Mouse (Mus musculus) forebrain, embryonic 13.5 days (tissue): ENCODE results near the gene Sorl1. TPM values are rescaled to one million over a fixed set of nuclear protein-coding genes. Genes with fewer than 3 reads are reported as not detected.
"Not testable (repeated sequence)": the region's sequence is repeated elsewhere in the genome, so short reads cannot be mapped to it uniquely, and the experiment has no call there.

Experiments used
- ATAC-seq: fragments of 200-750 bp; cut with Nextera tagmentation; 2 replicates; pipeline ENCODE4 v1.8.0; 2017
- H3K27ac ChIP-seq: fragments of 300-500 bp; sonication (generic); 2 replicates; pipeline ENCODE4 v1.5.1; 2015; ENCODE audit warnings: inconsistent platforms, mild to moderate bottlenecking, moderate library complexity
- H3K27me3 ChIP-seq: fragments of 300-500 bp; sonication (generic); 2 replicates; pipeline ENCODE4 v1.6.1; 2015; ENCODE audit warnings: mild to moderate bottlenecking, inconsistent platforms
- H3K36me3 ChIP-seq: fragments of 300-500 bp; sonication (generic); 2 replicates; pipeline ENCODE4 v1.6.1; 2015; ENCODE audit warnings: mild to moderate bottlenecking, inconsistent platforms; ENCODE audit not compliant: poor library complexity, severe bottlenecking
- H3K4me1 ChIP-seq: fragments of 300-500 bp; sonication (generic); 2 replicates; pipeline ENCODE4 v1.6.1; 2015; ENCODE audit warnings: inconsistent platforms
- H3K4me2 ChIP-seq: fragments of 300-500 bp; sonication (generic); 2 replicates; pipeline ENCODE4 v1.6.1; 2015; ENCODE audit warnings: inconsistent platforms, mild to moderate bottlenecking, moderate library complexity
- H3K4me3 ChIP-seq: fragments of 300-500 bp; sonication (generic); 2 replicates; pipeline ENCODE4 v1.5.1; 2015; ENCODE audit warnings: mild to moderate bottlenecking, inconsistent platforms
- H3K9ac ChIP-seq: fragments of 300-500 bp; sonication (generic); 2 replicates; pipeline ENCODE4 v1.6.1; 2015; ENCODE audit warnings: mild to moderate bottlenecking, inconsistent platforms
- H3K9me3 ChIP-seq: fragments of 300-500 bp; sonication (generic); replicated peaks from 2 replicates; pipeline ENCODE4 v1.6.1; 2016; ENCODE audit warnings: inconsistent platforms
- whole genome bisulfite sequencing: fragments of 180-500 bp; shearing (Covaris S2); methylation state at CpG from one replicate; pipeline ENCODE4 v1.1.7; 2015; 5-methylcytosine and 5-hydroxymethylcytosine counted together
- polyA plus RNA-seq: library from polyadenylated mRNA; unstranded; fragments of >200 nt; fragmentation: Nextera tagmentation; extraction: Ambion mirVana; gene quantifications from 2 replicates; pipeline ENCODE4 v1.2.1, GENCODE M21; 2015

Gene Sorl1
- polyA plus RNA-seq, 1 experiment from 2014 or later: 11.5 TPM

DNA sequence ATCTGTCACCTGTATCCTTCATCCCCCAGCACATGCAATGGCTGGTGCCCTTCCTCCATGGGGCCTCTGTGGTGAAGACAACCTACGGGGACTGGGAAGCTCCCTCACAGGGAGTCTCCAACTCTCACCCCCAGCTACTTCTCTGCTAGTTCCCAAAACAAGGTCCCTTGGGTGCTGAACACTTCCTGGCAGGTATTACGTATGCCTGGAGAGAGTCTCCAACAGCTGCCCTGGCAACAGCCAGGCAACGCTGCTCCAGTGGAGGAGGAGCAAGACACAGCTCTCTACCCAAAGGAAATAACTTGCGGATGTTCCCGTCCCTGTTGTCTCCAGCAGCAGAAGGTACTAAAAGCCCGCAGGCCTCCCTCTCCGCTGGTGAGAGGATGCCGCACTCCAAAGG is 61.8 kb downstream of the Sorl1 start:
- peaks cover 30% of the 10 kb centered on the region for H3K36me3 ChIP-seq
- no peaks in the 10 kb centered on the region for H3K27me3 ChIP-seq
- 91% methylated on average over 8 of the region's 8 CpGs for WGBS
- no peak overlapping the region for H3K27ac ChIP-seq
- H3K4me2 ChIP-seq: no peak overlapping the region
- no peaks in the 10 kb centered on the region for H3K9me3 ChIP-seq
- no peak for ATAC-seq
- no peak overlapping the region for H3K4me3 ChIP-seq
- no peak overlapping the region for H3K9ac ChIP-seq
- no peaks in the 10 kb centered on the region for H3K4me1 ChIP-seq

DNA sequence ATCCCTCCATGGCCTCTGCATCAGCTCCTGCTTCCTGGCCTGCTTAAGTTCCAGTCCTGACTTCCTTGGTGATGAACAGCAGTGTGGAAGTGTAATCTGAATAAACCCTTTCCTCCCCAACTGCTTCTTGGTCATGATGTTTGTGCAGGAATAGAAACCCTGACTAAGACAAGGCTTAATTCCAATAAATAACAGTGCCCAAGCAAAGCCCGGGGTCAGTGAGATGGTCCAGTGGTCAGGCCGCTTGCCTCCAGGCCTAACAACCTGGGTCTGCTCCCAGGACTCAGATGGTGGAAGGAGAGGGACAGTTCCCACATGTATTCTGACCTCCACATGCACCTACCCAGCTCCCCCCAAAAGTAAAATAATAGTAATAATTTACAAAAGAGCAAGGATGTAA is 65.1 kb downstream of the Sorl1 start:
- 94% methylated on average over 2 of the region's 2 CpGs for WGBS
- Histone ChIP-seq H3K36me3 (peaks cover 25% of the 10 kb centered on the region), H3K4me1 (peaks cover 17% of the 10 kb centered on the region)
- not testable (repeated sequence) for H3K27ac ChIP-seq, H3K9me3 ChIP-seq, H3K4me3 ChIP-seq, H3K27me3 ChIP-seq, ATAC-seq, H3K9ac ChIP-seq, H3K4me2 ChIP-seq

DNA sequence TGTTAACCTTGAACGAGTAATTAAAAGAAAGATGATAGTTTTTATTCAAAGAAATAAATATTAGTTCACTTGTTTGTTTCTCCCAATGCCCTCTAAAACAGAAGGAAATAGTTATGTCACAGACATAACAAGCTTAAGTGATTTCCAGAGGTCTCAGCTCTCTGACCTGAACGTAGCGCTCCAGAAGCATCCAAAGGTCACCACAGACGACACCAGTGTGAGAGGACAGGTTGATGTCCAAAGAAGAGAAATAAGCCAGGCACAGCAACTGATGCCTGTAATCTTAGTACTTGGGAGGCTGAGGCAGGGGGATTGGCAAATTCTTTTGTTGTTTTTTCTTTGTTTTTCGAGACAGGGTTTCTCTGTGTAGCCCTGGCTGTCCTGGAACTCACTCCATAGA is 67.5 kb downstream of the Sorl1 start:
- no peak overlapping the region for H3K27ac ChIP-seq
- ATAC-seq: no peak
- peaks cover 31% of the 10 kb centered on the region for H3K4me1 ChIP-seq
- H3K4me2 ChIP-seq: no peak overlapping the region
- H3K27me3 ChIP-seq: peaks cover 16% of the 10 kb centered on the region; the same call in 1 of the 2 replicates
- 90% methylated on average over 5 of the region's 5 CpGs for WGBS
- no peak overlapping the region for H3K4me3 ChIP-seq
- no peaks in the 10 kb centered on the region for H3K9me3 ChIP-seq
- H3K36me3 ChIP-seq: 0 out of 2 replicates have a peak, but pooled peaks cover 7% of the 10 kb centered on the region
- no peak overlapping the region for H3K9ac ChIP-seq

DNA sequence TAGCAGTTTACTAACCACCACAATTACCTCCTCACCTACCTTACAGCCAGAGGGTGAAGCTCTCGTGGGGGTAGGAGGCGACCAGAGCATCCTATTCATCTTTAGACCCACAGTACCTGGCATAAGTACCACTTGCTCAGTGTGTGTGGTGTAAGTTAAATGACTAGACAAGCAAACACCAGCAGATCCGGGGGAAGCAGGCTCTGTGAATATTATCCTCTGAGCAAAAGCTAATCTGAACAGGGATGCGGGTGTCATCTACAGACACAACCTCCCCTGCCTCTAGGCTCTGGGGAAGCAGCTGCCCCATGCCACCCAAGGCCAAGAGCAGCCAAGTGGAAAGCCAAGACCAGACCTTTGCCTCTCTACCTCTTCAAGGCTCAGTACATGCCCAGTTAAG is 68.7 kb downstream of the Sorl1 start:
- peaks cover 31% of the 10 kb centered on the region for H3K4me1 ChIP-seq
- peaks cover 13% of the 10 kb centered on the region for H3K36me3 ChIP-seq
- 0 out of 2 replicates have a peak, but pooled peaks cover 3% of the 10 kb centered on the region for H3K9me3 ChIP-seq
- peaks cover 19% of the 10 kb centered on the region; the same call in 1 of the 2 replicates for H3K27me3 ChIP-seq
- H3K27ac ChIP-seq: peak overlapping the region; percentile 90
- no peak overlapping the region for H3K4me2 ChIP-seq
- H3K9ac ChIP-seq: 0 out of 2 replicates have a peak overlapping the region, but pooled peaks have one; percentile 16
- no peak overlapping the region for H3K4me3 ChIP-seq
- ATAC-seq: peak; percentile 54
- WGBS: 84% methylated on average over 4 of the region's 4 CpGs

DNA sequence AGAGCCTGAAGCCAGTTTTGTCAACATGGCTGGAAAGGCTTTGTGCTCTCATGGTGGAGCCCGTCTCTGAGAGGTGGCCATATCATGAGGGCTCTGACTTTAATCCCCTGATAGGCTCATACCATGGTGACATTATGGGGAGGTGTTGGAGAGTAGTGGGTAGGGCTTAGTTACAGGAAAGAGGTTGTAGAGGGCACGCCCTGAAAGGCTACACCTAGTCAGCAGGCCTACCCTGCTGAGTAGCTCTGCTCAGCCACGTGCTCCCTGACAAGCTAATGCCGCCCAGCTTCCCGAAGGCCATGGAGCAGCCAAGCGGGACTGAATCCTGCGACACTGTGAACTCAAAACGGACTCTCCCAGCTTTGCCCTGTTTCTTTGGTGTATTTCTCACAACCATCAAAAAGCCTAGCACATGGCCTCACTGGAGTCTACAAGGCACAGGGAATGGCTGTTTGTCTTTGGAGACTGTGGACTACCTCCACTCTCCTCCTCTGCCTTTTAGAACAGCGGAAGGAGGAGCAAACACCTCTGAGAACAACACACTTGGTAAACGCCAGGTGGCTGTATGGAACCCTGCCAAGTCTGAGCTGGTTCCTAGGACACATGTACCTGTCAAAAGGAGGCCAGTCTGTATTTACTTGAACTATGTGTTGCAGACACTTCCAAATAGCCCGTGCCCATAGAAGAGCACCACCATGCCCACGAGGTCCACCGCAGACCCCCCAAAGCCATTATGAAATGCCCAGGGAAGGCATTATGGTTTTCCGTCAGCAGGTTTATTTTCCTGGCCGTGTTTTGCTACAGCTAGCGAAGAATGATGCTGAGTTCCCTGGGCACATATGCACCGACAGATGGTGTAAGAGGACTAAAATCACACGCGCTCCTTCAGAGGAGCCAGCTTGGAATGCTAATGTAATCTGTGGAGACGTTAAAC is 69.5 kb downstream of the Sorl1 start:
- peak; percentile 91 for ATAC-seq
- peaks cover 31% of the 10 kb centered on the region for H3K4me1 ChIP-seq

DNA sequence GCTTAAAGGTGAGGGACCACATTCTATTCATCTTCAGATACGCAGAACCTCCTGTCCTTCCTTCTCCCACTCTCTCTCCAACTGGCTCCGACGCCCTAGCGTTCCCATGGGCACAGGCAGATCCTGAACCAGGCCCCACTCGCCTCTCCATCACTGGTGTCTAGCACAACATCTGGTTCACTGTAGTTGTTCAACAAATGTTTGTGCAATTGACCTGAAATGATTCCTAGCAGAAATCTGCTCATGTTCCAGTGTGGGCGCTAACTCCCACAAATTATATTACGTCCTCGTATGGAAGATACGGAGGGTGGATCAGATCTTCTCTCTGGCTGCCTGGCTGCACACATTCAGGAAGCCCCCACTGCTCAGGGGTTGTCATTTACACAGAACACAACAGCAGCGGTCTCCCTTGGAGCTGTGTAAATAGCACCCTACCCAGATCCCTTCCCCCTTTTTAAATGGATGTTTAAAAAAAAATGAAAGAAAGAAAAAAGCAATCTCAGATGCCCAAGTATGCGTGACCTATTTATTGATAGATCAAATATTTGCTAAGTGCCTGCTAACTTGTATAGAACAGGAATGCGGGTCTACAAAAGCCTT is 70.4 kb downstream of the Sorl1 start:
- no peak for ATAC-seq
- H3K9ac ChIP-seq: no peak overlapping the region
- peaks cover 31% of the 10 kb centered on the region for H3K4me1 ChIP-seq
- 59% methylated on average over 12 of the region's 12 CpGs for WGBS
- H3K4me3 ChIP-seq: no peak overlapping the region
- peaks cover 19% of the 10 kb centered on the region; the same call in 1 of the 2 replicates for H3K27me3 ChIP-seq
- 0 out of 2 replicates have a peak, but pooled peaks cover 7% of the 10 kb centered on the region for H3K9me3 ChIP-seq
- H3K27ac ChIP-seq: 0 out of 2 replicates have a peak overlapping the region, but pooled peaks have one; percentile 90
- H3K4me2 ChIP-seq: no peak overlapping the region
- H3K36me3 ChIP-seq: peaks cover 23% of the 10 kb centered on the region

More for the DNA sequence above, 69.5 kb downstream of the Sorl1 start:
- peaks cover 19% of the 10 kb centered on the region; the same call in 1 of the 2 replicates for H3K27me3 ChIP-seq
- peak overlapping the region; percentile 90 for H3K27ac ChIP-seq
- 0 out of 2 replicates have a peak overlapping the region, but pooled peaks have one; percentile 9 for H3K4me2 ChIP-seq
- peaks cover 19% of the 10 kb centered on the region for H3K36me3 ChIP-seq
- 57% methylated on average over 20 of the region's 20 CpGs for WGBS
- H3K4me3 ChIP-seq: no peak overlapping the region
- 0 out of 2 replicates have a peak, but pooled peaks cover 7% of the 10 kb centered on the region for H3K9me3 ChIP-seq
- H3K9ac ChIP-seq: 0 out of 2 replicates have a peak overlapping the region, but pooled peaks have one; percentile 16

DNA sequence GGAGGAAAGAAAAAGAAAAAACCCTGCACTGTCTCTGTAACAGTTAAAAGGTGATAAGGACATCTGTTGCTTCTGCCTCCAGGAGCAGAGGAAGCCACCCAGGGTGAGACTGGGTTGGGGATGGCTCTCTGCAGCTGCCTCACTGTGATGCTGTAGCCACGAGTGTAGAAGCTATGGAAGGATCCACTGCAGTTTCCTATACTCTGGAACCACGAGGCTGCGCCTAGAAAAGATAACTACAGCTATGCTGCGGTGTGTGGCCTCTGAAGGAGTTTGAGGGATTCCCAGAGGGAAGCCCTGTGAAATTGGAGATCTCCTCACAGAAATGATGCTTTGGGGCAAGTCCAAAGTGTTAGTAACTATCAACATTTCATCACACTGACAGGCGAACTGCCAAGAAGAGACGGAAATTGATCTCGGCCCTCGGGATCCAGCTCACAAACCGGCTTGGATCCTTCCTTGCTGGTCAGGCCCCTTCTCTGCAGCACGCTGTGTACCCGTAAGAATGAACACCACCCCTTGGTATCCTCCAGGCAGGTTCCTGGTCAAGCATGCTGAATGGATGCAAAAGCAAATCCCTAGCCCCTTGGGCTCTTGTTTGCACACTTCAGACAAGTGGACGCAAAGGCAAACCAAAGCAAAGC is 71.3 kb downstream of the Sorl1 start:
- no peak overlapping the region for H3K4me2 ChIP-seq
- H3K4me3 ChIP-seq: no peak overlapping the region
- no peak overlapping the region for H3K9ac ChIP-seq
- peaks cover 19% of the 10 kb centered on the region; the same call in 1 of the 2 replicates for H3K27me3 ChIP-seq
- no peak for ATAC-seq
- H3K27ac ChIP-seq: no peak overlapping the region
- peaks cover 23% of the 10 kb centered on the region for H3K36me3 ChIP-seq
- peaks cover 39% of the 10 kb centered on the region for H3K4me1 ChIP-seq
- 0 out of 2 replicates have a peak, but pooled peaks cover 7% of the 10 kb centered on the region for H3K9me3 ChIP-seq
- 73% methylated on average over 12 of the region's 12 CpGs for WGBS

DNA sequence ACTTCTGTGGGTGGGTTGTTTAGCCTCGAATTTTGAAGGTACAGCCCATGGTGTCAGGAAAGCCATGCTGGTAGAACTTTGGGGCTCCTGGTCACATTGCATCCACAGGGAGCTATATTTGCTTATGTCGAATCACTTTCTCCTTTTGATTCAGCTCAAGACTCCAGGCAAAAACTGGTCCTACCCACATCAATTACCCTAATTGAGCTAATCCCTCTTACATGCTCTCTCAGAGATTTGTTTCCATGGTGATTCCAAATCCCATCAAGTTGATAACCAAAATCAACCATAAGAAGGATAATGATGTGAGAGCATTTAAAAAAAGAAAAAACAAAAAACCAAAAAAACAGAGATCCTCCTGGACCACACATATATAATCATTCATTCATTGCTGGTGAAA is 75.6 kb downstream of the Sorl1 start:
- H3K27me3 ChIP-seq: peaks cover 23% of the 10 kb centered on the region; the same call in 1 of the 2 replicates
- H3K4me3 ChIP-seq: no peak overlapping the region
- 0 out of 2 replicates have a peak, but pooled peaks cover 7% of the 10 kb centered on the region for H3K9me3 ChIP-seq
- no peak overlapping the region for H3K4me2 ChIP-seq
- H3K27ac ChIP-seq: no peak overlapping the region
- 7% methylated on average over 2 of the region's 2 CpGs for WGBS
- no peak for ATAC-seq
- peaks cover 22% of the 10 kb centered on the region for H3K4me1 ChIP-seq
- H3K36me3 ChIP-seq: peaks cover 39% of the 10 kb centered on the region
- H3K9ac ChIP-seq: no peak overlapping the region

DNA sequence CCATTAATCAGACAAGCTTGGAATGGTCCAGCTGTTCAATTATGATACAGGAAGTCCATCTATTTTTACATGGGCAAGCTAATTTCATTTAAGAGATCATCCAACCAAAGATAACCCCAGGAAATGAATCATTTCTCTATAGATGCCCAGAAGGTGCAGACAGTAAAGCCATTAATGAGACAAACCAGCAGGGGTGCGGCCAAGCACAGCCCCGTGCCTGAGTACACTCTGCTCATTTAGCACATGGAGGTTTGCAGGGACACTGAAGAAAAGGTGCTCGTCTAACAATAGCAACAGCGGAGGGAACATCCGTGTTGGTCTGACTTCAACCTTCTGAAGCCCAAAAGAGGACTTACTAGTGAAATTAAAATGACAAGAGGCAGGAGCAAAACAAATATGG is 76.3 kb downstream of the Sorl1 start:
- Histone ChIP-seq H3K9ac (no peak overlapping the region), H3K9me3 (0 out of 2 replicates have a peak, but pooled peaks cover 7% of the 10 kb centered on the region), H3K27ac (no peak overlapping the region), H3K36me3 (peaks cover 47% of the 10 kb centered on the region), H3K4me3 (no peak overlapping the region), H3K27me3 (peaks cover 24% of the 10 kb centered on the region; the same call in 1 of the 2 replicates), H3K4me1 (peaks cover 14% of the 10 kb centered on the region), H3K4me2 (no peak overlapping the region)
- no peak for ATAC-seq
- 22% methylated on average over 5 of the region's 5 CpGs for whole genome bisulfite sequencing

DNA sequence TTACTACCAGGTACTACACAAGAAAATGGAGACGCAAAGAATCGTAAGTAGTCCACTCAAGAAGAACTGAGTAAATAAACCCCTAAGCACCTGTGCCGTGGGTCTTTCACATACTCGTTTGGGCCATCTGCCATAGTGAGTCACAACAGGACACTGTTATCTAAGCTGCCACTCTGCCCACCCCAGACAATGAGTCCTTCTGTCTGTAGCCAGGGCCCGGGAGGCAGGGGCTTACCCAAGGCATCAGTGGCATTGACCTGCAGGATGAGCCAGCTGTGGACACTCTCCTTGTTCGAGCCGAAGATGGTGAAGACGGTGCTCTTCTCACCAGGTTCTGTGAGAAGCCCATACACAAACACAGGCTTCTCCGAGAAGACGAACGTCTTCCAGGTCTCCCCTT is 77.8 kb downstream of the Sorl1 start:
- peaks cover 54% of the 10 kb centered on the region for H3K36me3 ChIP-seq
- H3K4me1 ChIP-seq: peaks cover 13% of the 10 kb centered on the region
- 0 out of 2 replicates have a peak, but pooled peaks cover 17% of the 10 kb centered on the region for H3K27me3 ChIP-seq
- H3K4me3 ChIP-seq: no peak overlapping the region
- H3K27ac ChIP-seq: no peak overlapping the region
- WGBS: 89% methylated on average over 11 of the region's 11 CpGs
- 0 out of 2 replicates have a peak, but pooled peaks cover 7% of the 10 kb centered on the region for H3K9me3 ChIP-seq
- no peak overlapping the region for H3K4me2 ChIP-seq
- H3K9ac ChIP-seq: no peak overlapping the region
- no peak for ATAC-seq

DNA sequence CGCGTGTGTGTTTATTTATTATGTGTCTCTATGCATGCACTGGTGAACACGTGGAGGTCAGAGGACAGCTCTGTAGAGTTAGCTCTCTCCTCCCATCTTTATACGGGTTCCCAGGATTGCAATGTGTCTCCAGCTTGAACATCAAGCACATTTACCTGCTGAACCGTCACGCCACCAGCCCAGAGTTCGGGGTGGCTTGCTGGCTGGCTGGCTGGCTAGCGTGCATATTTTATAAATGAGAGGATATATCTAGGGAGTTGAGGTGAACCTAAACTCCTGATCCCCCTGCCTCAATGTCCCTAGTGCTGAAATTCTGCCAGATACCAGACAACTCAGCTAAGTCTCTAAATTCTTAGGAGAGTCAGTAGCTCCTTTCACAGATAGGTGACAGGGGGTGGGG is 79.4 kb downstream of the Sorl1 start:
- H3K36me3 ChIP-seq: peaks cover 52% of the 10 kb centered on the region
- H3K27ac ChIP-seq: no peak overlapping the region
- WGBS: 93% methylated on average over 8 of the region's 8 CpGs
- H3K27me3 ChIP-seq: 0 out of 2 replicates have a peak, but pooled peaks cover 14% of the 10 kb centered on the region
- no peak for ATAC-seq
- peaks cover 17% of the 10 kb centered on the region for H3K4me1 ChIP-seq
- no peaks in the 10 kb centered on the region for H3K9me3 ChIP-seq
- H3K9ac ChIP-seq: no peak overlapping the region
- H3K4me2 ChIP-seq: no peak overlapping the region
- no peak overlapping the region for H3K4me3 ChIP-seq
